Mouse (Mus musculus): ENCODE measurements at regions not wholly inside any gene's neighbourhood (a gene's known extent, or its start where the extent isn't known, plus 50 kb on each side); places are given as distances from the start of the nearest gene placed in this dataset.

DNA sequence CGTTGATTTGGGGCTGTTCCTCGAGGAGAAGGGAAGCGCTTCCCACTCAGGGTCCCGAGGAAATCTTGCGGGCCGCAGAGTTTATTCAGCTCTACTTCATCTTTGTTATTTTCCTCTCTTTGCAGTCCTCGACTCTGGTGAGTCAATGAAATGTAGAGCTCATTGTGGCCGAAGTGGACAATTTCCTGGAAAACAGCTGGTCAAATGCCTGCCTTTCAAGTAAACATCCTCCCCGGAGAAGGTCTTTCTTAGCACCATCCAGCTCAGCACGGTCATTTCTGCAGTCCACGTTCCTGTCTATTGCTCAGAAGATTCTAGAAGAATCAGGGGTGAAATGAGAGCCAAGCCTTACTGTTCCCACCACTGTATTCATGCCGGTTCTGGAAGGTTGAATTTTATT, 133.0 kb downstream of the Bcas1 start:
- TF ChIP-seq GATA1 (IDR thresholded peaks at IDR 0.05; ENCODE audit: low read length), result no peak

- no peak for TF ChIP-seq GATA1 (IDR thresholded peaks at IDR 0.05; ENCODE audit: low read length)
Observed at GRCm38 (mm10) chr2:170291841-170292655, 135.6 kb downstream of the Bcas1 start.

GRCm38 (mm10) chr2:170289378-170289960, 138.2 kb downstream of the Bcas1 start:
- TF ChIP-seq GATA1 (IDR thresholded peaks at IDR 0.05; ENCODE audit: low read length), result no peak

DNA sequence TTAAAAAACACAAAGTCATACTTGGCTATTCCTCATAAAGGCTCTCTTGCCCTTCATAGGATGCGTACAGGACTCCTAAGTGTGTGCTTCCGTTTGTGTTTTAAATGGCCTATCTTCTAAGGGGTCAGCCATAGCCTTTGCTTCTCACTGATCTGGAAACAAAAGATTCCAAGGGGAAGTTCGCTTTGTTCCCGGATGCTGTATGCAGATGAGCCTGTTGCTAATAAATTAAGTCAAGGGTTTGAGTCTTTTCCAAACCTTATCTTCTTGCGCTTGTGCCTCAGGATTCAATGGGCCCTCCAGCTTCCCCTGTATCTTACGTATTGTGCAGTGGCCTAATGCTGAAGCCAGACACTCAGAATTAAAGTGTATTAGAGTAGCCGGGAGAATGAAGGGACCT, 138.9 kb downstream of the Bcas1 start:
- TF ChIP-seq GATA1 (IDR thresholded peaks at IDR 0.05; ENCODE audit: low read length), result no peak

GRCm38 (mm10) chr2:170288196-170288595, 139.4 kb downstream of the Bcas1 start:
- TF ChIP-seq GATA1 (IDR thresholded peaks at IDR 0.05; ENCODE audit: low read length), result no peak

DNA sequence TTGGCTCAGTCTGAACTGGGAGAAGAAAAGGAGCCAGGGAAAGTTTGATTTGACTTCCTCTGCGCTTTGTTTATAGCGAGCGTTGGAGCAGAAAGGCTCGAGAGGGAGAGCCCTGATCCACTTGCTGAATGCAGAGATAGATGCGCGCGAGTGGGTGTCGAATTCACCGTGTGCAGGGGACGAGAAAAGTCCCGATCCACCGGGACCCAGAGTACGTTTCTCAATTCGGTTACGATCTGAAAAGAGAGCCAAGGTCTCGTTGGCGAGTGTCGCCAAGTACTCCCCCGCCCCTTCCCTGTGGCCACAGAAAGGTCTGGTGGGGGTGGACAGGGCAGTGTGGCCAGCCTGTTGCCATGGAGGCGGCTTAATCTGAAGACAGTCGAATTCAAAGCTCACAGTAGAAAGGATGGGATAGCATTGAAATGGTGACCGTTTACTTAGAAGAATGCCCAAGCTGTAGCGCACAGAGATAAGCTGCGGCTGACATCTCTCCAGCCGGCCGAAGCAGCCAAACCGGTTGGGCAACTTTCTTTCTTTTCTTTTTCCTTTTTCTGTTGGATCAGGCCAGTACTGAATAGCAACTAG, 139.5 kb upstream of the Zfp217 start:
- TF ChIP-seq GATA1 (IDR thresholded peaks at IDR 0.05; ENCODE audit: low read length), result no peak

- no peak for TF ChIP-seq GATA1 (IDR thresholded peaks at IDR 0.05; ENCODE audit: low read length)
Observed at GRCm38 (mm10) chr2:170286773-170287172, 138.9 kb upstream of the Zfp217 start.

GRCm38 (mm10) chr2:170282463-170282862, 134.6 kb upstream of the Zfp217 start:
- no peak for TF ChIP-seq GATA1 (IDR thresholded peaks at IDR 0.05; ENCODE audit: low read length)

GRCm38 (mm10) chr2:170281311-170282008, 133.6 kb upstream of the Zfp217 start:
- no peak for TF ChIP-seq GATA1 (IDR thresholded peaks at IDR 0.05; ENCODE audit: low read length)

GRCm38 (mm10) chr2:170280733-170281132, 132.8 kb upstream of the Zfp217 start:
- no peak for TF ChIP-seq GATA1 (IDR thresholded peaks at IDR 0.05; ENCODE audit: low read length)

GRCm38 (mm10) chr2:170277896-170278295, 130.0 kb upstream of the Zfp217 start:
- TF ChIP-seq GATA1 (IDR thresholded peaks at IDR 0.05; ENCODE audit: low read length), result no peak

GRCm38 (mm10) chr2:170277182-170277767, 129.4 kb upstream of the Zfp217 start:
- TF ChIP-seq GATA1 (IDR thresholded peaks at IDR 0.05; ENCODE audit: low read length), result no peak

GRCm38 (mm10) chr2:170275687-170276086, 127.8 kb upstream of the Zfp217 start:
- TF ChIP-seq GATA1 (IDR thresholded peaks at IDR 0.05; ENCODE audit: low read length), result no peak

- TF ChIP-seq GATA1 (IDR thresholded peaks at IDR 0.05; ENCODE audit: low read length), result no peak
Observed at GRCm38 (mm10) chr2:170269926-170270577, 122.1 kb upstream of the Zfp217 start.

- no peak for TF ChIP-seq GATA1 (IDR thresholded peaks at IDR 0.05; ENCODE audit: low read length)
Observed at GRCm38 (mm10) chr2:170268080-170268479, 120.2 kb upstream of the Zfp217 start.
